Mouse (Mus musculus): Measurements from ENCODE around the gene Cln3.

DNA sequence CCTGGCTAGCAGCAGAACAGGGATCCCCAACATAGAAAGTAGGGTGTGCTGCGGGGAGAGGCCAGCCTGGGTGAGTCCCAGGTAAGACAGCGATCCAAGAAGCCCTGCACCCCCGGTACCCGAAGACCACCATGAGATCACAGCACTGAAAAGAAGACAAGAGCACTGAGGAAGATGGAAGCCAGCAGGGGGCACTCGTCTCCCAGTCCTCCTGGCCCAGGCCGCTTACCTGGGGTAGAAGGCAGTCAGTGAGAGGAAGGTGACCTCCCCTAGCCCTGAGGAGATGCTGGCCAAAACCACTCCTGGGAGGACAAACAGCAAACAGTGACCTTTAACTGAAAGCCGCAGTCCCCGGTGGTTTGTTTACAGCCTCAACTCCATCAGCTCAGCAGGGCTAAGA is 6.4 kb downstream of the Cln3 start:
- no peak for TF ChIP-seq SIN3A (IDR thresholded peaks at IDR 0.05; ENCODE audit: low read length)
- no peak for TF ChIP-seq GABPA (IDR thresholded peaks at IDR 0.05; ENCODE audit: insufficient replicate concordance, low read depth, low read length)
- TF ChIP-seq CTCF (conservative IDR thresholded peaks at IDR 0.05 in 1 of 2, IDR thresholded peaks at IDR 0.05 in 1 of 2; ENCODE audit: low read depth in 2 of 2, low read length in 2 of 2), result peak; percentile 46 to 82; a peak in 3 of 4 replicates
- TF ChIP-seq POLR2A (IDR thresholded peaks at IDR 0.05; ENCODE audit: low read depth, low read length), result no peak
- no peak for TF ChIP-seq TCF12 (IDR thresholded peaks at IDR 0.05; ENCODE audit: low read depth, low read length)
- TF ChIP-seq HCFC1 (IDR thresholded peaks at IDR 0.05; ENCODE audit: low read depth, low read length), result no peak
- TF ChIP-seq BHLHE40 (IDR thresholded peaks at IDR 0.05; ENCODE audit: low read depth, low read length), result no peak
- no peak for TF ChIP-seq USF2 (conservative IDR thresholded peaks at IDR 0.05; ENCODE audit: low read depth, low read length)
